Mouse (Mus musculus) thymus, postnatal 4 days (tissue): ENCODE measurements around the gene Calm3.
"Not testable (repeated sequence)": the region's sequence is repeated elsewhere in the genome, so short reads cannot be mapped to it uniquely, and the experiment has no call there.

Experiments
- DNase-seq: peaks from one replicate; pipeline ENCODE4 v3.0.0; 2021

Gene Calm3

DNA sequence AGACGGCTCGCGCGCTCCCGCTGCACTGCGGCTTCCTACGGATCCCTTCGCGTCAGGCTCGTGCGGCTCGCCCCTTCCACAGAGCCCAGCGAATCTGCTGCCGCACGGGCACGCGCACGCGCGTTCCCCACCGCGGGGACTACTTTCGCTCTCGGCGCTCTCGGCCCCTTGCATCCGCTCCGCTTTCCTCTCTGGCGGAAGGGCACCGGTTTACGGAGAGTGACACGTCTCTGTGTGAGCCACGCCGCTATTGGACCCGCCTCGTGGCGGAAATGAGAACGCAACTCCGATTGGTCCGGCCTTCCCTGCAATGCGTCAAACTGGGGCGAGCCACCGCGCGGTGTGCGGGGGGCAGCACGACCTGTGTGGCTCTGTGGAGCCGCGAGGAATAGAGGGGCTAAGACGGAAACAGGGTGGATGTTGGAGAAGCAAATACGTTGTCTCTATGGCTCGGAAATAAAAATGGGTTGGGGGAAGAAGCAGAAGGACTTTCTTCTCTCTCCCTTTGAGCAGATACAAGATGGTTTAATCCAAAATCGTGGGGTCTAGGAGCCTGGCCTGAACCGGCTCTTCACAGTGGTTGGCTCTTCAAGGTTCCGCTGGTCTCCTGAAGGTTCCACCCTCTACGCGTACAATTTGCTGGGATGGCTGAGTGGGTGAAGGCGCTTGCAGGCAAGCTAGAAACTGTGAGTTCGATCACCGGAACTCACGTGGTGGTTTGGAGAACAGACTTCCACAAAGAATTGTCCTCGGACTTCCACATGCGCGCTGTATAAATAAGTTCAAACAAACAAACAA, at the start of gene Calm3:
Calm3 (minus strand) TSS at position 78 of the 798 bp plus-strand sequence.
- DNase-seq: peak; percentile 99

DNA sequence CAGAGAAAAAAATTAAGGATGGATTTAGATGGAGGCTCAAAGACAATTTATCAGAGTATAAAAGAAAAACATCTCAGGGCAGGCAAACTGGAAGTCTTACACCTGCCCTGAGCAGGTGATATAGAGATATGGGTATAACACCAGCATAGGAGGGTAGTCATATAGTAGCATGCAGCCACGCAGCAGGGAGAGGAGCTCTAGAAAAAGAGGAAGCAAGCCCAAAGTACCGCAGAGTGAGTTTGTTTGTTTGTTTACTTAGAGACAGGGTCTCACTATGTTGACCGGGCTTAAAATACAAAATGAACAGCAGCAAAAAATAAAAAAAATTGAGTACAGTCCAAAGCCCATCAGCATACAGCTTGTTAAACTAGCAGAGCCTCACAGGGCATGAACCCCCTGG, 47.2 kb upstream of the Calm3 start:
- DNase-seq: no peak

DNA sequence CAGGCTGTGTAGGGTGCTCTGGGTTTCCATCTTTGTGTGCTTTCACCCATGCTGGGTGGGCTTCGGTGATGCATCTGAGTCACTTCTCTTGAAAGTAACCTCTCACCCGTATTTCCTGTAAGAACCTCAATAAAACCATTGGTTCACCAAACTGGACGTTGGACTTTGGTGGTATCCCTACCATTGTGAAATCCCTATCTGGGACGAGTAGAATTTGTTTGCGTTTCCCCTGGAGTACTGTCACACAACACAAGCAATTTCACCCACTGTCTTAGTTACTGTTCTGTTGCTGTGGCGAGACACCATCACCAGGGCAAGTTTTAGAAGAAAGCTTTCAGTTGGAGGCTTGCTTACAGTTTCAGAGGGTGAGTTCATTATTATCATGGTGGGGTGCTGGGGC, 44.5 kb upstream of the Calm3 start:
- DNase-seq: no peak

DNA sequence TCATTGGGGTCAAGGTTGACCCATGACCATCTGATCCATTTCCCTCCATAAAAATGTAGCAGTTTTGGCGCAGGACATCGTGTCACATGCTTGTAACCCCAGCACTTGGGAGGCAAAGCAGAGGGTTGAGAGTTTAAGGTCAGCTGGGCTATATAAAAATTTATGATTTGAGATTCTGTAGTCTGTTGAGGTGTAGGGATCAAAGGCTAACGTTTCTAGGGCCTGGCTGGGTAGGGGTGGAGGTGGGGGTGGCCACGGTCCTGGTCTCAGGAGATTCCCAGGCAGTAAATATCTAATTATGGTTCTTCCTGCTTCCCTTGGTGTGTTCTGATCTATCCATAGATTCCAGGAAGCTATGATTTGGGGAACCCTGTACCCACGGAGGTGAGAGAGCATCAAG, 37.8 kb upstream of the Calm3 start:
- no peak for DNase-seq

DNA sequence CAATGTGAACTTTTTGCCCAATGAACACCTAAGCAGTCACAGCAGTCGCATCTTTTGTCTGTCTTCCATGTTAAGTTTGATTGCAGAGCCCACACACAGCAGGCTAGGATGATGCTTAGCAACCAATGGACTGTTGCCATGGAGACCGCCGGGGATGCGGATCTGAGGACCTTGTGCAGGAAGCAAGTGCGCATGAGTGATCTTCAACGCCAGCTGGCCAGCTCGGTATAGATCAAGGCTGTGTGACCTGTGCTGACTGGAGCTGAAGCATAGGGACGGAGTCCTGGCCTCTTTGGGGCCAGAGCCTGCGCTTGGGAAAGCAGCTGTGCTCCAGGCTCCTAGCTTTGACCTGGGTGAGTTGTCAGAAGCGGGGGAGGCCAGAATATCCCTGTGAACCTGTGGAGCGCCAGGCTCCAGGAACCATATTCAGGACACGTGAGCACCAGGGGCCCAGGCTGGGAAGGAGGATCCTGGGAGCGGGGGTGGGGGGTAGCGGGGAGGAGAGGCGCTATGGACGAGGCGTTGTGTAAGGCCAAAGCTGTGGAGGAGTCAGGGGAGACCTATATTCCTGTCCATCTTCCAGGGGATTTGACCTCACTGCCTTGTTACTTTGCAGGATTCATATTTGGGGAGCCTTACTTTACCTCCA, 35.7 kb upstream of the Calm3 start, which contains the start of gene Pnmal1:
Pnmal1 (plus strand) TSS at position 141 of the 649 bp plus-strand sequence.
- DNase-seq: peak; percentile 40

DNA sequence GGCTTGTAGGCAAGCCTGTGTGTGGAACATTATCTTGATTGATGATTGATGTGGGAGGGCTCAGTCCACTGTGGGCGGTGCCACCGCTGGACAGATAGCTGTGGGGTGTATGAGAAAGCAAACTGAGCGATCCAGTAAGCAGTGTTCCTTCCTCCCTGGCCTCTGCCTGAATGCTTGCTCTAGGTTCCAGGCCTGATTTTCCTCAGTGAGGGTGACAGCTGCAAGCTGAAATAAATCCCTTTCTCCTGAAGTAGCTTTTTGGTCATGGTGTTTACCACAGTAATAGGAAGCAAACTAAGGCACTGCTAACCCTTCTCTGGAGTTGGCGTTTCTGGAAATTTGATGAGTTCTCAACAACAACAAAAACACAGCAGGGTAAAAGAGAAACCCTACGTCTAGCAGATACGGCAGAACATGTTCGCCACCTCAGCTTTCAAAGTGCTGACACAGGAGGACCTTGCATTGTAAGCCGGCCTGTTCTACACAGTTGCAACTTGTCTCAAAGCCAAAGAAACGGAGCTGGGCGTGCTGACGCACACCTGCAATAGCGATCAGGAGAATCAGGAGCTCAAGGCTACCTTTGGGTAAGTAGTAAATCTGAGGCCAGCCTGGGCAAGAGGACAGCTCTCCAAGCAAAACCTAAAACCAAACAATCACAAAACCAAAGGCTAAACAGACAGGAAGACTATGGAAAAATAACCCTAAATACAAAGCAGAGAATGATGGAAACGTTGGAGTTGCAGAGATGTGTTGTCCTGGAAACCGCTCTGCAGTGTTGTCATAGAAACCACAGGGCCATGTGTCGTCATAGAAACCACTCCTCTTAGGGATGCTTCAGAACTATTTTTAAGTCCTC, 32.7 kb upstream of the Calm3 start:
- DNase-seq: no peak

DNA sequence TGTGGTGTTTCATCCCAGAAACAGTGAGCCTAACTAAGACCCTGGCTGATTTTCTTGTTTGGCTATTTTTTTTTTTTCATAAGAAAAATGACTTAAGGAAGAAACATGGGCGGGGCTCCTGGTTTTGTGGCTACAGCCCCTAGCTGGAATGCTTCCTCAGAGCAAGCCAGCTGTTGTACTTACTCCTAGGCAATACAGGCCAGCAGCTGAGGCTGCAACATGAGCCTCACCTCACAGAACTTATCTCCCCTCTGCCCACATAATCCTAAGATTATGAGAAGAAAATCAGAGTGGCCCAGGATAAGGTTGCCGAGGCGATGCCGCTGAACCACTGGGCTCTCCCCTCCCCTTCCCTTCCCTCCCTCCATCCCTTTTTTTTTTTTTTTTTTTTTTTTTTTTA, 31.8 kb upstream of the Calm3 start:
- no peak for DNase-seq

DNA sequence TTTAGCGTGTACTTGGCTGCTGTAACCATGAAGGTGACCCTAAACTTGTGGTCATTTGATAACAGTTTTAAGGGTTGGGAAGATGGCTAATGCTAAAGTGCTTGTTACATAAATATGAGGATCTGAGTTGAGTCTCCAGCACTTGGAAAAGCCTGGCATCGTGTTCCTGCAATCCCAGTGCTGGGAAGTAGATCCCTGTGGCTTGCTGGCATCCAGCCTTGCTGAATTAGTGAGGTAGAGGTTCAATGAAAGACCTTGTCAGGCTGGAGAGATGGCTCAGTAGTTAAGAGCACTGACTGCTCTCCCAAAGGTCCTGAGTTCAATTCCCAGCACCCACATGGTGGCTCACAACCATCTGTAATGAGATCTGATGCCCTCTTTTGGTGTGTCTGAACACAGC, 29.9 kb upstream of the Calm3 start:
- not testable (repeated sequence) for DNase-seq

DNA sequence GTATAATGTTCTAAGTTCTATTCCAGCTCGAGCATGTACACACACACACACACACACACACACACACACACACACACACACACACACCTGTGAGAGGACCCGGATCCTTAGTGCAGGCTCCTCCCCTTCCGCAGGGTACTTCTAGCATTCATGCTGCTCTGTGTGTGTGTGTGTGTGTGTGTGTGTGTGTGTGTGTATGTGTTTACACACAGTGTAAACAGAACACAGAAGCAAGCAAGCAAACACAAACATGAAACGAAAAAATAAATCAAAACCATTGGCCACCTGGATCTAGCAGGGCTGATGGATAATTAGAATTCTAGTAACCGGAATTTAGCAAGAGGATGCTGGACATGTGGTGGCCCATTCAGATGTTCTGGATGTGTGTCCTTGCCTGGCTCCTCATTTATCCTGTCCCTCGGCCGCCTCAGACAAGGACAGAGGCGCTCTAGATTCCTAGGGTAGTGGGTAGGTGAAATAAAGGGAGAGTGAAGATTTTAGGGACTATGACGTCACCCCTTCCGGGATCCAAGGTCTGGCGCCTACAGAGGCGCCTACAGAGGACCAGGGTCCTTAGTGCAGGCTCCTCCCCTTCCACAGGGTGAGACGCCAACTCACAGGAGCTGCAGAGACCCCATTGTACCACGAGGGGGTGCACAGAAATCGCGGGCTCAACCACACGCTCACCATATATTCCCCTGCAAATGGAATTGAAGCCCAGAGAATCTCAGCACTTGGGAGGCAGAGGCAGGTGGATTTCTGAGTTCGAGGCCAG, 27.1 kb upstream of the Calm3 start:
- DNase-seq: peak; percentile 87

DNA sequence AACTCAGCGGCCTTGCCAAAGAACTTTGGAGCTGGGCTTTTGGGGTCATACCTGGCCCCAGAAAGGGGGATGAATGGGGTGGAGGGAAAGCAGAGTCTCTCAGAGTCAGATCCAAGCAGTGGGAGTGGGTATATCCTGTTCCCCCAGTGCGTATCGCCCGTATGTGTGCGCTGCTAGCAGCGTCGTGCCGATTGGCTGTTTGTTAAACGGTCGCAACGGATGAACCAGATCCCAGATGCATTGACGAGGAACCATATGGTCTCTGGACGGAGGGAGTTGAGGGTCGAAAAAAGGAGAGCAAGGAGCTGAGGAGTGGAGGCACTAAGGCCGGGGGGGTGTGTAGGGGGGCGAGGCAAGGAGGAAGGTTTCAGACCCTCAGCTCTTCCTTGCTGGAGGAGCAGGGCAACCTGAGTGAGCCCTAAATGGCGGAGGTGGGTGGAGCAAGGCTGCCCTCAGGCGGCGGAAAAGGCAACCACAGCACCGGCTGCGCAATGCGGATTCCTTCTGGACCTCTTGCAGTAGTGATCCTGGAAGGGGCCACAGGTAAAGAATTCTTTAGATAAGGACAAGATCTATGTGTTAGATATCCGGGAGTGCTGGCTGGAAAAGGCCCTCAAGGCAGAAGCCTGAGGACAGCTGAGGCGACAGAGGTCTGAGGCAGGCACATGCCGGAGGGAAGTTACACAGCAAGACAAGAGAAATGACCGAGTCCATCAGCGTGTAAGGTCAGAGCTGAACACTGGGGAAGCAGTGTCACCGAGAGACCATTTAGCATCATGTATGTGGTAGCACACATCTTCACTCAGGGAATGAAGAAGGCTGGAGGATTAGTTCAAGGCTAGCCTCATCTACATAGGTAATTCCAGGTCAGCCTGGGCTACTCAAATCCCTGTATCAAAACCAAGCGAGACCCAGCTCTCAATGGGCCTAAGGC, 26.3 kb upstream of the Calm3 start:
- peak; percentile 91 for DNase-seq

DNA sequence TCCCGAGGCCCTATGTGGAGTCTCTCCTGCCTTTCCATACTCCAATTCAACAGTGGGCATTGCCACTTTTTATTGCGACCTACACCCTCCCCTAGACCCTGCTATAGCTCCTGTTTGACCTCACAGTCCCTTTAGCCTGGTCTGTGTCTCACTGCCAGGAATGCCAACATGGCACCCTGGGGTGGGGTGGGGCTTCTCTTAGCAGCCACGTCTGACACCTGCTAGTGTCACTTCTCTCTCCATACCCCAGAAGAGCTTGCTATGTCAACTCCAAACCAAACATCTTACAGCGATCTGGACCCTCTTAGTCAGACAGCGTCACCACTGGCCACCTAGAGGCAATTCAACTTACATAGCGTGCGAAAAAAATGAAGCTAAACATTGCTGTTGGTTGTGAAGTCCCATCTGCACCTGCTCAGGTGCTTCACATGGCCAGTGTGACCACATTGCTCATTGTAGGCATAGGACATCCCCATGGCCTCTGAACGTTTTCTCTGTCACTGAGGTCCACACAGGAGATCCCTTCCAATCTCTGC, 25.1 kb upstream of the Calm3 start:
- no peak for DNase-seq

DNA sequence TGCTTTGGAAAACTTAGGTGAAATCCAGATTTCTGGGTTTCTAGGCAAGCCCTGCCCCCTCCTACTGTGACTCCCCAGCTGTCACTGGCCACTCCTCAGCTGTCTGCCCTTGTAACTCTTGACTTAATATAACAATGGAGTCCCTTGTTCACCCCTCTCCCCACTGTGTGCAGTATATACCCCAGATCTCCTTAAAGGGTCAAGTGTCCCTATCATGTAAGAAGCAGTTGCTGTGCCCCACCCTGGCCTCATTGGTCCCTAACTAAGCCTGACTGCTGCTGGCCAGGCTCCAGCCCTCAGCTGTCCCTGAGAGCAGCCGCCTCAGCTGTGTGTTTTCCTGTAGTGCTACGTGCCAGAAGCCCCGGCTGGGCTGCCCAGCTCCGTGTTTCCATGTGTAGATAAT, 24.0 kb upstream of the Calm3 start:
- no peak for DNase-seq

DNA sequence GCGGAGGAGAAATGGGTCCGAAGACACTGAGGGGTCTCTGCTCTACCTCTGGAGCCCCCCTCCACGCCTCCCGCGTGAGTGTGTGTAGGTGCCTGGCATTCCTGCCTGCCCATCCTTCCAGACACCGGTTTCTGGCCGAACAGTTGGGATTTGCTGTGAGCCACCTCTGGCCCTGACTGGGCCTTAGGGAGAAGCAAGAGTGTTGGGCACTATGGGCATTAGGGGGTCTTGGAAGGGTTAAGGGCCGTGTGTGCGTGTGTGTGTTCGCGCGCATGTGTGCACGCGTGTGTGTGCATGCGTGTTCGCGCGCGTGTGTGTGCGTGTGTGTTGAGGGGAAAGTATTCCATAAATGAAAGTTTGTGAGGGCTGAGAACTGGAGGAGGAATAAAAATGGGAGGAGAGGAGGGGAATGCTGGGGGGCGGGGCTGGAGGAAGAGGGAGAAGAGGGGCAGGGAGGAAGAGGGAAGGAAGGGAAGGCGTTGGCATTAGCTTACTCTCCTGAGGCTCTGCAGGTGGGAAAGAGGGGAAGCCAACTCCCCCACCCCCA, 23.5 kb upstream of the Calm3 start:
- no peak for DNase-seq

DNA sequence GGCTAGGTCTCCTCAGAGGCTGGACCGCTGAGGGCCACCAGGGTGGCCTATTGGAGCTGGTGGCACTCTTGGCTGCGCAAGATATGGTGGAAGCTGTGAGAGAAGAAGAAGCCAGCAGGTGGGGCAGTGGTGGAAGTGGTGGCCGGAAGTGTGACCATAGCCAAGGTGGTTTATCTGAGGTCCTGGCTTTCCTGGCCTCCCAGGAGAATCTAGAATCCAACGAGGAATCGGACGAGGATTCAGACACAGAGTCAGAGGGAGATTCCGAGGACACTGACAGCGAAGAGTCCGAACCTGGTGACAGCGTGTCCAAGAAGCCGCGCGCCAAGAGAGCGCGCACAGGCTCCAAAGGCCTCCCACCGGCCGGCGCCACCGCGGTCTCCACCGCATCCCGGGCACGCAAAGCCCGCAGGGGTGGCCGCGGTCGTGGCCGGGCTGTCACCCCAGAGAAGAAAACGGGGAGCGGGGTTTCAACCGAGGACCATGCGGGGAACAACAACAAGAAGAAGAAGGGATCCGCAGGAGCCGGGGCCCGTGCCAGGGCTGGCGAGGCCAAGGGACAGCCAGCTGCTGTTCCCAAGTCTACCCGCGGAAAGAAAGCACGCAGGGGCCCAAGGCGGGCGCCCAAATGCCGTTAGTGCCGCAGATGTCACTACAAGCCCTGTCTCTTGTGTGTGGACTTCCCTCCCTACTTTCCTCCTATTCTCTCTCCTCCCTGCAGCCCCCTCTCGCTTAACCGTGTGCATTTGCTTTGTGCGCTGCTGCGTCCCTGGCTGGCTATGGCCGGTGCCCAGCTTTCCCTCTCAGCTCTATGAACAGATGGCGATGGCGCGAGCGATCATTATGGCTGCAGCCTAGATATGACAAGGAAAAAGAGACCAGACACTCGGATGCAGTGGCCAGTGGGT, 22.8 kb upstream of the Calm3 start:
- DNase-seq: peak; percentile 35

DNA sequence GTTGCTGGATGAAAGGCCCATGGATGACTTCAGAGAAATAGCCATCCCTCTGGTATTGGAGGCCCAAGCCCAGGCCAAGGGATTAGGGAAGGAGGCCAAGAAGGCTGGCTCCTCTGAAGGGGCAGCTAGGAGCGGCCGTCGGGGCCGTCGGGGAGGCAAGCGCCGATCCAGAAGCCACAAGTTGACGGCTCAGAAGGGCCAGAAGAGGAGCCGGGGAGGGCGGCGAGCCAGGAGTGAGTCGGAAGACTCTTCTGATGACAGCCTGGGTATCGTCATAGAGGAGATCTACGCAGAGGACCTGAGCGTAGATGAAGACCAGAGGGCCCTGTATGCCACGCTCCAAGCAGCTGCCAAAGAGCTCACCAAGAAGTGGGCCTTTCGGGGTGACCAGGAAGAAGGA, 21.5 kb upstream of the Calm3 start:
- DNase-seq: peak; percentile 41

DNA sequence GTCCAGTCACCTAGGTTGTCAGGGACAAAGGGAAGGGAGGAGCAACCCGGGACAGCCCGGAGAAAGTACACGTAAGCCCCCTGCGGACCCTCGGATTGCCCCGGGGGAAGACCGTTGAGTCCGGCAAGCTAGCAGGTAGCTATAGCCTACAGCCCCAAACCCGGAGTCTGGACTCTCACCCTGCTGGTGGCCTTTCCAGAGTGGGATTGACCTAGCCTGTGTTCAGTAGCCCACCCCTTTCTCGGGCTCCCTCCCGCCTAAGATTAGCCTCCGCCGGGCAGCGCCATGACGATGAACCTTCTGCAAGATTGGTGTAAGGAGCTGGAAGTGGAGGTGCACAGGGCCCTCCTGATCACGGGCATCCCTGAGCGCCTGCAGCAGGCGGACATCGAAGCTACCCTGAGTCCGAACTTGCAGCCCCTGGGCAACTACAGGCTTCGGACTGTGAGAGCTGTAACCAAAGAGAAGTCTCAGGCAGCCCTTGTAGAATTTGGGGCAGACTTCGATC, 20.9 kb upstream of the Calm3 start:
- no peak for DNase-seq

DNA sequence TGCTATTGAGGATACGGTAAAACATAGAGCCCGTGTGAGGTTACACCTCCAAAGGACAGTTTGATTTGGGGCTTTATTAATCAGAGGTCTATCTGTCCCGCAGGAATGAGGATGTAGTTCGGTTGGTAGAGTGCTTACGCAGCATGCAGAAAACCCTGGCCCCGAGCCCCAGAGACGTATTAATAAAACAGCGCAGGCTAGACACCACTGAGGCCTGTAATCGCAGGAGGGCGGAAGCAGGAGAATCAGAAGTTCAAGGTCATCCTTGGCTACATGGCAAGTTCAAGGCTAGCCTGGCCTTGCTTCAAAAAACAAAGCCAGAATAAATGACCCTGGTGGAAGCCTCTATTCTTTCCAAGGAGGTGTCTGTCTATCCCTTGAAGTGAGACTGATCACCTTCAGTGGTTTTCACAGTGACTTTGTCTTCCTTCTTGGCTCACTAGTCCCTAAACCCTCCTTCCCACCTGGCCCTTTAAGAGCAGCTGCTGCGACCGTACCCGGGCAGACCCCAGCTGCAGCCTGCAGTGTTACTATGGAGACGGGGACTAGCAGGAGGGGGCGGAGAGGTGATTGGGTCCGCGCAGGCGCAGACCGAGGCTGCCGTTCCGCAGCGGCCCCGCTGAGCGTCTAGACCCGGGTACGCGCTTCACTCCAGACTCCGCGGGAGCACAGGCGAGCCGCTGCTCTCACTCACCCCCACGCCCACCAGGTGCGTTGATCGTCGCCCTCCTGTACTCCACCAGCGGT, 20.3 kb upstream of the Calm3 start, which contains the start of gene Pnmal2:
Pnmal2 (plus strand) TSS at position 622 of the 747 bp plus-strand sequence.
- DNase-seq: peak; percentile 95

DNA sequence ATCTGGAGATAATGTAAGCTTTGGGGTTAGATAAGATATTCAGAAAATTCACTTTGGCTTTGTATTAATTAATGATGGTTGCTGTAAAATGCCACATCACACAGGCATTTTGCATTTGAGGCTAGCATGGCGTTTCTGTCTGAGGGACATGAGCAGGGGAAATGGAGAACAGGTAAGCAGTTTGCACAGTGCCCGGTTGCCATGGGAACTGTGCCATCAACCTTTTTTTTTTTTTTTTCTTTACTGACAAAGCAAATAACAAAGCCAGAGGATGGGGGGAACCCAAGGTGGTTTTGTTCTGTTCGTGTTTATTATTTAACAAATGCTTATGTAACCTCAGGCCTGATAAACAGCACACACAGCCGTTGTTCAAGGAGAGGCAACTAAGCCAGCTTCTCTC, 18.9 kb upstream of the Calm3 start:
- peak; percentile 54 for DNase-seq

DNA sequence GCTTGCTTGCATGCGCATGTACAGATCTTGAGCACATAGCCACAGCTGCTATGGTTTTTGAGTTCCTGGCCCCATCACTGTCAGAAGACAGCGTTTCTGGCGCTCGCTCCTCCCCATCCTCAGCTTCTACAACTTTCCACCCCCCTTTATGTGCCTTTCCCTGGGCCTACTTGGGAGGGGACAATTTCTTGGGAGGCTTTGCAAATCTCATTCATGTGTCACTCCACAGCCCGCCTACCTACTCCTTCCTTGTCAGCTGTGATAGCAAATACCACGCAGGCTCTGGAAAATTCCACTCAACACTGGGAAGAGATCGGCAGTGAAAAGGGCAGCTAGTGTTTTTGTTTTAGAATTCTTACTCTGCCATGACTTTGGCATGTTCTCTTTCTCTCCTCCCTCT, 16.4 kb upstream of the Calm3 start:
- no peak for DNase-seq
